Mouse (Mus musculus) retina, postnatal 1 day (tissue): Measurements from ENCODE around the gene Nfkbid.

ENCODE experiments used
- DNase-seq: peaks from one replicate; pipeline ENCODE4 v3.0.0-alpha.2; 2012

The Nfkbid gene

GRCm38 (mm10) chr7:30430191-30430590, 8.7 kb downstream of the Nfkbid start:
- DNase-seq, result no peak

GRCm38 (mm10) chr7:30431793-30432192, 10.3 kb downstream of the Nfkbid start:
- peak; percentile 88 for DNase-seq

GRCm38 (mm10) chr7:30434238-30434637, 12.7 kb downstream of the Nfkbid start:
- DNase-seq, result peak; percentile 51

GRCm38 (mm10) chr7:30434701-30435100, 13.2 kb downstream of the Nfkbid start:
- DNase-seq, result no peak

GRCm38 (mm10) chr7:30435156-30435555, 13.6 kb downstream of the Nfkbid start:
- DNase-seq, result no peak

GRCm38 (mm10) chr7:30436879-30437278, 15.3 kb downstream of the Nfkbid start:
- no peak for DNase-seq

GRCm38 (mm10) chr7:30439734-30440133, 18.2 kb downstream of the Nfkbid start:
- no peak for DNase-seq

GRCm38 (mm10) chr7:30440697-30441096, 19.2 kb downstream of the Nfkbid start:
- DNase-seq, result peak; percentile 72

- peak; percentile 35 for DNase-seq
These were observed 22.2 kb downstream of the Nfkbid start for GRCm38 (mm10) chr7:30443696-30444095.

- peak; percentile 83 for DNase-seq
These were observed 22.8 kb downstream of the Nfkbid start for GRCm38 (mm10) chr7:30444154-30444970.

- peak; percentile 79 for DNase-seq
These were observed 23.6 kb downstream of the Nfkbid start, which contains the start of gene Aplp1 for GRCm38 (mm10) chr7:30444971-30445751. Gene Aplp1, minus strand, starts transcription at chr7:30445535.

- DNase-seq, result no peak
These were observed 28.7 kb downstream of the Nfkbid start for GRCm38 (mm10) chr7:30450241-30450640.

- no peak for DNase-seq
These were observed 31.8 kb downstream of the Nfkbid start for GRCm38 (mm10) chr7:30453327-30453726.

- peak; percentile 18 for DNase-seq
These were observed 32.2 kb downstream of the Nfkbid start for GRCm38 (mm10) chr7:30453766-30454165.

- DNase-seq, result no peak
These were observed 32.7 kb downstream of the Nfkbid start for GRCm38 (mm10) chr7:30454259-30454658.

- DNase-seq, result no peak
These were observed 35.0 kb downstream of the Nfkbid start for GRCm38 (mm10) chr7:30456487-30456886.

GRCm38 (mm10) chr7:30456911-30457628, 35.5 kb downstream of the Nfkbid start:
- DNase-seq, result peak; percentile 51

- DNase-seq, result peak; percentile 82
These were observed 36.2 kb downstream of the Nfkbid start, which contains the start of the genes Kirrel2 and Nphs1 for GRCm38 (mm10) chr7:30457629-30458330. Gene Kirrel2, minus strand, starts transcription at chr7:30457690. Gene Nphs1, plus strand, starts transcription at chr7:30458315.

- no peak for DNase-seq
These were observed 38.0 kb downstream of the Nfkbid start for GRCm38 (mm10) chr7:30459484-30459883.

- DNase-seq, result no peak
These were observed 42.0 kb downstream of the Nfkbid start for GRCm38 (mm10) chr7:30463568-30463967.

- DNase-seq, result no peak
These were observed 42.5 kb downstream of the Nfkbid start for GRCm38 (mm10) chr7:30463996-30464395.

- no peak for DNase-seq
These were observed 43.3 kb downstream of the Nfkbid start for GRCm38 (mm10) chr7:30464816-30465300.
